Mouse (Mus musculus) intestine, embryonic 14.5 days (tissue): ENCODE measurements at regions not wholly inside any gene's neighbourhood (a gene's known extent, or its start where the extent isn't known, plus 50 kb on each side); places are given as distances from the start of the nearest gene placed in this dataset.

ENCODE experiments used
- ATAC-seq: fragments of 200-750 bp; cut with Nextera tagmentation; replicated peaks from 2 replicates; pipeline ENCODE4 v1.8.0; 2017; ENCODE audit warnings: low read depth, moderate number of reproducible peaks, moderate TSS enrichment, moderate library complexity; ENCODE audit not compliant: low FRiP score, low TSS enrichment
- DNase-seq: peaks from one replicate; pipeline ENCODE4 v3.0.0-alpha.2; 2018; ENCODE audit warnings: low spot score
- H3K27ac ChIP-seq: fragments of 300-500 bp; sonication (generic); 2 replicates; pipeline ENCODE4 v1.5.1; 2014; ENCODE audit warnings: low read depth, mild to moderate bottlenecking, control low read depth
- H3K27me3 ChIP-seq: fragments of 300-500 bp; sonication (generic); replicated peaks from 2 replicates; pipeline ENCODE4 v1.6.1; 2014; ENCODE audit warnings: low read length, control low read depth; ENCODE audit not compliant: control insufficient read depth, insufficient read depth
- H3K36me3 ChIP-seq: fragments of 300-500 bp; sonication (generic); 2 replicates; pipeline ENCODE4 v1.6.1; 2014; ENCODE audit warnings: low read length, control low read depth; ENCODE audit not compliant: control insufficient read depth, insufficient read depth
- H3K4me1 ChIP-seq: fragments of 300-500 bp; sonication (generic); replicated peaks from 2 replicates; pipeline ENCODE4 v1.6.1; 2014; ENCODE audit warnings: low read length, control low read depth, mixed read lengths; ENCODE audit not compliant: control insufficient read depth, insufficient read depth
- H3K4me2 ChIP-seq: fragments of 300-500 bp; sonication (generic); 2 replicates; pipeline ENCODE4 v1.6.1; 2014; ENCODE audit warnings: low read length
- H3K4me3 ChIP-seq: fragments of 300-500 bp; sonication (generic); 2 replicates; pipeline ENCODE4 v1.5.1; 2014; ENCODE audit warnings: low read depth, low read length, control low read depth, mixed read lengths
- H3K9ac ChIP-seq: fragments of 300-500 bp; sonication (generic); 2 replicates; pipeline ENCODE4 v1.6.1; 2014; ENCODE audit warnings: mild to moderate bottlenecking, low read length
- H3K9me3 ChIP-seq: fragments of 300-500 bp; sonication (generic); 2 replicates; pipeline ENCODE4 v1.6.1; 2016; ENCODE audit warnings: low read length, control low read depth; ENCODE audit not compliant: control insufficient read depth
- WGBS: fragments of 180-500 bp; shearing (Covaris S2); extraction: QIAGEN DNeasy Blood & Tissue Kit; methylation state at CpG from one replicate; pipeline ENCODE4 v1.1.7; 2014; 5-methylcytosine and 5-hydroxymethylcytosine counted together

GRCm38 (mm10) chr12:17631161-17631560 is 59.5 kb upstream of the Hpcal1 start:
- no peak overlapping the region for H3K4me2 ChIP-seq
- H3K27me3 ChIP-seq = no peaks in the 10 kb centered on the region
- no peak overlapping the region for H3K4me3 ChIP-seq
- ATAC-seq (no peak), DNase-seq (no peak)
- H3K9ac ChIP-seq = no peak overlapping the region
- no peaks in the 10 kb centered on the region; the same call in 1 of the 2 replicates for H3K9me3 ChIP-seq
- H3K4me1 ChIP-seq = no peaks in the 10 kb centered on the region
- H3K27ac ChIP-seq = no peak overlapping the region
- WGBS = 84% methylated on average over 2 of the region's 2 CpGs
- H3K36me3 ChIP-seq = no peaks in the 10 kb centered on the region

GRCm38 (mm10) chr12:17636146-17636545 is 54.5 kb upstream of the Hpcal1 start:
- Histone ChIP-seq H3K27me3 (no peaks in the 10 kb centered on the region), H3K9ac (no peak overlapping the region), H3K4me3 (no peak overlapping the region), H3K36me3 (no peaks in the 10 kb centered on the region), H3K9me3 (no peaks in the 10 kb centered on the region; the same call in 1 of the 2 replicates), H3K4me1 (no peaks in the 10 kb centered on the region), H3K4me2 (no peak overlapping the region), H3K27ac (no peak overlapping the region)
- no peak for ATAC-seq
- DNase-seq = no peak
- 82% methylated on average over 8 of the region's 8 CpGs for WGBS

GRCm38 (mm10) chr12:17636590-17636989 is 54.1 kb upstream of the Hpcal1 start:
- WGBS = 68% methylated on average over 6 of the region's 6 CpGs
- Histone ChIP-seq H3K4me3 (no peak overlapping the region), H3K4me2 (no peak overlapping the region), H3K36me3 (no peaks in the 10 kb centered on the region), H3K4me1 (no peaks in the 10 kb centered on the region), H3K9me3 (no peaks in the 10 kb centered on the region; the same call in 1 of the 2 replicates), H3K9ac (no peak overlapping the region), H3K27me3 (no peaks in the 10 kb centered on the region), H3K27ac (no peak overlapping the region)
- DNase-seq (no peak), ATAC-seq (peak; percentile 84)
